Mouse (Mus musculus) midbrain, embryonic 16.5 days (tissue): ENCODE results near the gene Apba2. TPM values are rescaled to one million over a fixed set of nuclear protein-coding genes. Genes with fewer than 3 reads are reported as not detected.
A peak's percentile ranks its signal among the peaks of the same experiment; 100 is the strongest.

ENCODE experiments used
- ATAC-seq: fragments of 200-750 bp; cut with Nextera tagmentation; 2 replicates; pipeline ENCODE4 v1.8.0; 2017; ENCODE audit warnings: moderate TSS enrichment
- H3K27ac ChIP-seq: fragments of 300-500 bp; sonication (generic); 2 replicates; pipeline ENCODE4 v1.5.1; 2014; ENCODE audit warnings: mild to moderate bottlenecking, low read length, mixed read lengths
- H3K27me3 ChIP-seq: fragments of 300-500 bp; sonication (generic); 2 replicates; pipeline ENCODE4 v1.6.1; 2014; ENCODE audit warnings: low read depth, low read length, mixed read lengths; ENCODE audit not compliant: control insufficient read depth, insufficient read depth
- H3K36me3 ChIP-seq: fragments of 300-500 bp; sonication (generic); 2 replicates; pipeline ENCODE4 v1.6.1; 2014; ENCODE audit warnings: mild to moderate bottlenecking, low read length, moderate library complexity, mixed read lengths; ENCODE audit not compliant: control insufficient read depth, insufficient read depth
- H3K4me1 ChIP-seq: fragments of 300-500 bp; sonication (generic); 2 replicates; pipeline ENCODE4 v1.6.1; 2014; ENCODE audit warnings: mild to moderate bottlenecking, low read length, mixed read lengths; ENCODE audit not compliant: control insufficient read depth, insufficient read depth
- H3K4me2 ChIP-seq: fragments of 300-500 bp; sonication (generic); 2 replicates; pipeline ENCODE4 v1.6.1; 2014; ENCODE audit warnings: mild to moderate bottlenecking, low read length, mixed read lengths
- H3K4me3 ChIP-seq: fragments of 300-500 bp; sonication (generic); 2 replicates; pipeline ENCODE4 v1.5.1; 2014; ENCODE audit warnings: low read depth, mild to moderate bottlenecking, low read length, moderate library complexity, mixed read lengths
- H3K9ac ChIP-seq: fragments of 300-500 bp; sonication (generic); 2 replicates; pipeline ENCODE4 v1.6.1; 2014; ENCODE audit warnings: low read depth, low read length, mixed read lengths
- H3K9me3 ChIP-seq: fragments of 300-500 bp; sonication (generic); replicated peaks from 2 replicates; pipeline ENCODE4 v1.6.1; 2014; ENCODE audit warnings: mild to moderate bottlenecking, low read length, mixed read lengths; ENCODE audit not compliant: control insufficient read depth, poor library complexity, severe bottlenecking
- WGBS: fragments of 180-500 bp; shearing (Covaris S2); extraction: QIAGEN DNeasy Blood & Tissue Kit; methylation state at CpG from one replicate; pipeline ENCODE4 v1.1.7; 2014; 5-methylcytosine and 5-hydroxymethylcytosine counted together
- polyA plus RNA-seq: library from polyadenylated mRNA; unstranded; fragments of >200 nt; fragmentation: Nextera tagmentation; extraction: Ambion mirVana; gene quantifications from 2 replicates; pipeline ENCODE4 v1.2.1, GENCODE M21; 2015

The Apba2 gene
- polyA plus RNA-seq, 1 experiment from 2014 or later, result 208 TPM

DNA sequence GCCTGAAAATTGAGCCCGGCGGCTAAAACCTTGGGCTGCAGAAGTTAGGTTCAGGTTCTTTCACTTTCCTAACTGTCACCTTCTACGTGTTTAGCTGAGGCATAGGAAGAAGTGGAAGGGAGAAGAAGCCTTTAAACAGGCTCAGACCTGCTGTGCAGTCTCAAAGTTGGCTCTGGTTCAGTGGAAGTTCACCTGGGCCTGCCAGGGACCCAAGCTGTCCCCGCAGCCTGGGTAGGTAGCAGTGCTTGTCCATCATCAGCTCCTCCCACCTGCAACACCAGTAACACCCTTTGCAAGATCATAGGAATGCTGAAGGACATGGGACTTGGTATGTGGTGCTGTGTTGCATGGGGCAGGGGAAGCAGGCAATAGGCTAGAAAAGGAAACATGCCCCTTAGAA is 17.6 kb downstream of the Apba2 start:
- no peak for ATAC-seq
- no peak overlapping the region for H3K27ac ChIP-seq
- H3K9ac ChIP-seq, result no peak overlapping the region
- no peaks in the 10 kb centered on the region for H3K9me3 ChIP-seq
- 0 out of 2 replicates have a peak, but pooled peaks cover 4% of the 10 kb centered on the region for H3K36me3 ChIP-seq
- H3K4me2 ChIP-seq, result no peak overlapping the region
- H3K4me1 ChIP-seq, result peaks cover 7% of the 10 kb centered on the region; the same call in 1 of the 2 replicates
- WGBS, result 90% methylated on average over 4 of the region's 4 CpGs
- H3K27me3 ChIP-seq, result no peaks in the 10 kb centered on the region
- H3K4me3 ChIP-seq, result no peak overlapping the region

GRCm38 (mm10) chr7:64519521-64519920 is 18.0 kb downstream of the Apba2 start:
- Histone ChIP-seq H3K9me3 (no peaks in the 10 kb centered on the region), H3K4me1 (peaks cover 7% of the 10 kb centered on the region; the same call in 1 of the 2 replicates), H3K27ac (no peak overlapping the region), H3K4me3 (no peak overlapping the region), H3K27me3 (no peaks in the 10 kb centered on the region), H3K36me3 (0 out of 2 replicates have a peak, but pooled peaks cover 4% of the 10 kb centered on the region), H3K4me2 (no peak overlapping the region), H3K9ac (no peak overlapping the region)
- ATAC-seq, result no peak
- whole genome bisulfite sequencing, result 74% methylated on average over 5 of the region's 5 CpGs

GRCm38 (mm10) chr7:64521695-64522408 is 20.3 kb downstream of the Apba2 start:
- Histone ChIP-seq H3K9ac (no peak overlapping the region), H3K27ac (no peak overlapping the region), H3K27me3 (no peaks in the 10 kb centered on the region), H3K9me3 (no peaks in the 10 kb centered on the region), H3K4me3 (no peak overlapping the region), H3K4me2 (no peak overlapping the region), H3K4me1 (peaks cover 7% of the 10 kb centered on the region; the same call in 1 of the 2 replicates), H3K36me3 (0 out of 2 replicates have a peak, but pooled peaks cover 4% of the 10 kb centered on the region)
- peak; percentile 57; the same call in 1 of the 2 replicates for ATAC-seq
- WGBS, result 34% methylated on average over 5 of the region's 5 CpGs

DNA sequence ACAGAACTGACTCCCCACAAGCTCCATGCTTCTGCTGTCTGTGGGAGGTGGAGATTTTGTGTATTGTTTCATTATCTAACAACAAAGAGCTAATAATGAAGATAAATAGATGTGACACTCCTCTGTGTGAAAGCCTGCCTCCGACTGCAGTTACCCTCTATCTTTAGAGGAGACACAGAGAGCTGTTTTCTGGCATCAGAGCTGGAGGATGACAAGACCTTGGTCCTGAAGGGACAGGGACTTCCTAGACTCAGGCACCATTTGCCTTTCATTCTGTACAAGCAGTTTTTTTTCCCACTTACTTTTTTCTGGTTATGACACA is 20.9 kb downstream of the Apba2 start:
- WGBS, result 6% methylated on average over 1 of the region's 1 CpGs
- Histone ChIP-seq H3K27ac (no peak overlapping the region), H3K36me3 (0 out of 2 replicates have a peak, but pooled peaks cover 4% of the 10 kb centered on the region), H3K4me3 (no peak overlapping the region), H3K27me3 (no peaks in the 10 kb centered on the region), H3K9me3 (no peaks in the 10 kb centered on the region), H3K9ac (no peak overlapping the region), H3K4me1 (peaks cover 7% of the 10 kb centered on the region; the same call in 1 of the 2 replicates), H3K4me2 (no peak overlapping the region)
- ATAC-seq, result no peak

DNA sequence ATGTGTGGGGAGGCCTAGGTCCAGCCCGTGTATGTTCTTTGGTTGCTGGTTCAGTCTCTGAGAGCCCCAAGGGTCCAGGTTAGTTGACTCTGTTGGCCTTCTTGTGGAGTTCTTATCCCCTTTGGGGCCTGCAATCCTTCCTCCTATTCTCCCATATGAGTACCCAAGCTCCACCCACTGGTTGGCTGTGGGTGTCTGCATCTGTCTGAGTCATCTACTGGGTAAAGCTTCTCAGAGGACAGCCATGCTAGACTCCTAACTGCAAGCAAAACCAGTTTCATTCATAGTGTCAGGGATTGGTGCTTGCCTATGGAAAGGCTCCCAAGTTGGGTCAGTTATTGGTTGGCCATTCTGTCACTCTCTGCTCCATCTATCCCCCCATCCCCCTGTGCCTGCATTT is 29.8 kb downstream of the Apba2 start:
- Histone ChIP-seq H3K27ac (no peak overlapping the region), H3K27me3 (no peaks in the 10 kb centered on the region), H3K36me3 (peaks cover 7% of the 10 kb centered on the region; the same call in 1 of the 2 replicates), H3K4me1 (peaks cover 11% of the 10 kb centered on the region; the same call in 1 of the 2 replicates), H3K9ac (no peak overlapping the region), H3K4me2 (no peak overlapping the region), H3K4me3 (no peak overlapping the region), H3K9me3 (0 out of 2 replicates have a peak, but pooled peaks cover 3% of the 10 kb centered on the region)
- no peak for ATAC-seq
- 100% methylated on average over 1 of the region's 1 CpGs for WGBS

DNA sequence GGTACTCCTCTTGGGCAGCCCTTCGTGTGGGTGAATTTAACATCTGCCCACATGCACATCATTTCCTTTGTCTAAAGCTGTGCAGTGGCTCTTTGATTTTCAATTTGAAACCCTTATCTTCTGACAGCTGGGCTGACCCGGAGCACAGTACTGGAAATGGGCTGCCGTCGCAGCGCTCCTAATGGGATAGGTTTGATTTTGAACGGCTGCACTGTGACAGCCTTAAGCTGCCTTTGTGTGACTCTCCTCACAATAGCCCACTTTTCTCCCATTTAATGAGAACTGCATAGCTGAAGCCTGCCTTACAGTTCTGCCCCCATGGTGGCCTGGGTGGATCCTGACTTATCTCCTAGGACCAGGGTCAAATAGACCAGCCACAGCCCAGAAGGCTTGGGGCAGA is 31.9 kb downstream of the Apba2 start:
- no peak overlapping the region for H3K4me2 ChIP-seq
- peak overlapping the region; percentile 48 for H3K27ac ChIP-seq
- no peak overlapping the region for H3K9ac ChIP-seq
- H3K9me3 ChIP-seq, result 0 out of 2 replicates have a peak, but pooled peaks cover 3% of the 10 kb centered on the region
- peaks cover 11% of the 10 kb centered on the region; the same call in 1 of the 2 replicates for H3K4me1 ChIP-seq
- ATAC-seq, result peak; percentile 74
- H3K4me3 ChIP-seq, result no peak overlapping the region
- 20% methylated on average over 6 of the region's 6 CpGs for WGBS
- H3K27me3 ChIP-seq, result no peaks in the 10 kb centered on the region
- H3K36me3 ChIP-seq, result peaks cover 7% of the 10 kb centered on the region; the same call in 1 of the 2 replicates

DNA sequence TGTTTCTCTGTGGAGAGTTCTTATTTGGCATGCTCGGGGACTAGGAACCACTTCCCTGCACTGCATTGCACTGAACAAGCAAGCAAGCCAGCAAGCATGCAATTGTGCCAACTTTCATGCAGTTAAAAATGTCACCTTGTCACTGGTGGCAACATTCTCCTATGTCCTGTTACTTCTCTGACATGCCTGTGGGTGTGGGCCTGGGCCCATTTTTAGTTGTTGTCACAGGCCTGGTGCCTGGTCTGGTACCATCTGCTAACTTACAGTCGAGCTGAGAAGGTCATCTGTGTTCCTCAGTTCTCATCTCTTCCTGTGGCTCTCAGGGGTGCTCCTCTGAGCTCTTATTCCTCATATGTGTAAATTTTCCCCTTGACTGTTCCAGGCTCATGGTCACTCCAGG is 33.8 kb downstream of the Apba2 start:
- Histone ChIP-seq H3K4me3 (no peak overlapping the region), H3K27ac (no peak overlapping the region), H3K4me1 (peaks cover 19% of the 10 kb centered on the region), H3K9me3 (no peaks in the 10 kb centered on the region), H3K4me2 (no peak overlapping the region), H3K9ac (no peak overlapping the region), H3K36me3 (no peaks in the 10 kb centered on the region), H3K27me3 (no peaks in the 10 kb centered on the region)
- WGBS, result 87% methylated on average over 2 of the region's 2 CpGs
- ATAC-seq, result no peak

GRCm38 (mm10) chr7:64539450-64540148 is 38.1 kb downstream of the Apba2 start:
- Histone ChIP-seq H3K4me2 (no peak overlapping the region), H3K27me3 (no peaks in the 10 kb centered on the region), H3K27ac (peak overlapping the region; percentile 64), H3K36me3 (no peaks in the 10 kb centered on the region), H3K9ac (peak overlapping the region; percentile 34; the same call in 1 of the 2 replicates), H3K9me3 (no peaks in the 10 kb centered on the region), H3K4me3 (no peak overlapping the region), H3K4me1 (peaks cover 8% of the 10 kb centered on the region; the same call in 1 of the 2 replicates)
- WGBS, result 34% methylated on average over 10 of the region's 10 CpGs
- peak; percentile 82 for ATAC-seq

GRCm38 (mm10) chr7:64546801-64547200 is 45.3 kb downstream of the Apba2 start:
- ATAC-seq, result no peak
- Histone ChIP-seq H3K4me3 (no peak overlapping the region), H3K9ac (no peak overlapping the region), H3K27ac (no peak overlapping the region), H3K27me3 (no peaks in the 10 kb centered on the region), H3K9me3 (no peaks in the 10 kb centered on the region), H3K36me3 (no peaks in the 10 kb centered on the region), H3K4me1 (no peaks in the 10 kb centered on the region), H3K4me2 (no peak overlapping the region)
- WGBS, result 84% methylated on average over 8 of the region's 8 CpGs
